Mouse (Mus musculus): ENCODE measurements around the gene Sema3e. TPM values are rescaled to one million over a fixed set of nuclear protein-coding genes. Genes with fewer than 3 reads are reported as not detected.

The Sema3e gene
- polyA plus RNA-seq, 2 experiments, result 3.2 to 6.4 TPM

DNA sequence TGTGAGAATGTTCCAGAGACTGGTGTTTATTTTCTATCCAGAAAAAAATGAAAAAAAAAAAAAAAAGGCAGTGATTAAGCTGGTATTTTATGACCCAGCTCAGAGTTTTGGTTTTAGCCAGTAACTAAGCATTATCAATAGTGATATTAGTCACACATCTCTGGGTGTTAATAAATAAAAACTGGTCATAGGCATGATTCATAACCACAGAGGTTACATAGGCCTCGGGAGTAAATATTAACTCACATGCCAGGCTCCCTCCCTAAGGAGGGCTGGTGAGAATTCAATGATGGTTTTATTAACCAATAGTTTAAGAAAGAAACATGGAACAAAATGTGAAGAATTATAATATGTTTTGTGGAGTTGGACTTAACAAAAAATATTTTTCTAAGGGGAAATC is 5.7 kb downstream of the Sema3e start:
- ATAC-seq (ENCODE audit: low FRiP score, low read depth) (no peak), DNase-seq (ENCODE audit: low spot score) (no peak)
- no peaks in the 10 kb centered on the region for H3K36me3 ChIP-seq (ENCODE audit: control insufficient read depth, insufficient read depth, low read length)
- H3K27ac ChIP-seq (replicated peaks; ENCODE audit: low read depth, low read length), result no peak overlapping the region
- H3K9ac ChIP-seq (ENCODE audit: low read depth, low read length, severe bottlenecking), result no peak overlapping the region
- H3K27me3 ChIP-seq (ENCODE audit: control insufficient read depth, insufficient read depth, low read length), result no peaks in the 10 kb centered on the region
- H3K4me3 ChIP-seq (replicated peaks; ENCODE audit: low read length), result no peak overlapping the region
- H3K9me3 ChIP-seq (ENCODE audit: control insufficient read depth, low read length), result no peaks in the 10 kb centered on the region
- TF ChIP-seq POLR2A (IDR thresholded peaks at IDR 0.05; ENCODE audit: borderline replicate concordance, extremely low read depth, insufficient read depth, insufficient read length), result no peak
- WGBS, result 69% methylated on average over 1 of the region's 1 CpGs
- no peak overlapping the region for H3K4me2 ChIP-seq (replicated peaks; ENCODE audit: low read depth, low read length, severe bottlenecking)
- H3K4me1 ChIP-seq (ENCODE audit: control insufficient read depth, insufficient read depth, low read length), result 0 out of 2 replicates have a peak, but pooled peaks cover 3% of the 10 kb centered on the region

GRCm38 (mm10) chr5:14032056-14032455 is 7.0 kb downstream of the Sema3e start:
- WGBS, result 43% methylated on average over 4 of the region's 4 CpGs
- no peak for TF ChIP-seq POLR2A (IDR thresholded peaks at IDR 0.05; ENCODE audit: borderline replicate concordance, extremely low read depth, insufficient read depth, insufficient read length)
- no peak for DNase-seq (ENCODE audit: low spot score)

GRCm38 (mm10) chr5:14033302-14033701 is 8.2 kb downstream of the Sema3e start:
- no peaks in the 10 kb centered on the region for H3K27me3 ChIP-seq (ENCODE audit: control insufficient read depth, insufficient read depth, low read length)
- no peak overlapping the region; the same call in 1 of the 2 replicates for H3K27ac ChIP-seq (replicated peaks; ENCODE audit: low read depth, low read length)
- no peak overlapping the region for H3K4me3 ChIP-seq (replicated peaks; ENCODE audit: low read length)
- no peak overlapping the region for H3K4me2 ChIP-seq (replicated peaks; ENCODE audit: low read depth, low read length, severe bottlenecking)
- TF ChIP-seq POLR2A (IDR thresholded peaks at IDR 0.05; ENCODE audit: borderline replicate concordance, extremely low read depth, insufficient read depth, insufficient read length), result no peak
- no peaks in the 10 kb centered on the region for H3K36me3 ChIP-seq (ENCODE audit: control insufficient read depth, insufficient read depth, low read length)
- H3K9me3 ChIP-seq (ENCODE audit: control insufficient read depth, low read length), result no peaks in the 10 kb centered on the region
- H3K9ac ChIP-seq (ENCODE audit: low read depth, low read length, severe bottlenecking), result no peak overlapping the region
- 29% methylated on average over 3 of the region's 3 CpGs for WGBS
- ATAC-seq (ENCODE audit: low FRiP score, low read depth) (no peak), DNase-seq (ENCODE audit: low spot score) (no peak)
- no peaks in the 10 kb centered on the region for H3K4me1 ChIP-seq (ENCODE audit: control insufficient read depth, insufficient read depth, low read length)

More at GRCm38 (mm10) chr5:14032056-14032455, 7.0 kb downstream of the Sema3e start:
- Histone ChIP-seq H3K4me2 (replicated peaks; ENCODE audit: low read depth, low read length, severe bottlenecking) (no peak overlapping the region), H3K9ac (ENCODE audit: low read depth, low read length, severe bottlenecking) (no peak overlapping the region), H3K27ac (replicated peaks; ENCODE audit: low read depth, low read length) (no peak overlapping the region), H3K36me3 (ENCODE audit: control insufficient read depth, insufficient read depth, low read length) (no peaks in the 10 kb centered on the region), H3K4me1 (ENCODE audit: control insufficient read depth, insufficient read depth, low read length) (no peaks in the 10 kb centered on the region), H3K9me3 (ENCODE audit: control insufficient read depth, low read length) (no peaks in the 10 kb centered on the region), H3K27me3 (ENCODE audit: control insufficient read depth, insufficient read depth, low read length) (no peaks in the 10 kb centered on the region), H3K4me3 (replicated peaks; ENCODE audit: low read length) (no peak overlapping the region)
- ATAC-seq (ENCODE audit: low FRiP score, low read depth), result no peak

DNA sequence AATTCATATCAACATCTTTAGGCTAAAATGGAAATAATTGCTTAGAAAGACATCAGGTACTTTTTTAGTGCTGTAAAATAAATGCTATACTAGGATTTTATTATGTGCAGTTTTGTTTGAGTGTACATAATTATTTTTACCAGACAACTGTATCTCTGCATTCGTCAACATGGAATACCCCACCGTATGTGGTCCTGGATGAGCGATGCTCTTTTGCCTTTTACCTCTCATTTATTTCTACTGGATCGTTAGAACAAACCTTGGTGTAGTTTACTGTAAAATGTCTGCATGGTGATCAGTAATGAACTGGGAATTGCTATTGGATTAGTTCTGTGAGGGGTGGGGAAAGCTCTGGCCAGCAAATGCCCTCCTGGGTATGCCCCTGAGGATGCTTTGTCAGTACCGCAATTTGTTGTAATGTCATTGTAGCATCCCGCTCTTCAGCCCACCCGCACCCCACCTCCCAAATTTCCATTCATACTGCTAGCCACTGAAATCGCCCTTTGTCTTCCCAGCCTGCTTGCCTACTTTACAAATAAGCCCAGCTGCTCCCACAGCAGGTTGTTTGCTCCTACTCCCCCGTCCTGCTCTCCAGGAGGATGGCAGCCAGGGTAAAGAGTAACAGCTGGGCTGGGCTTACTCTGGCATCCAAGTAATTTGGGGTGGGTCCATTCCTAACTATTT is 13.9 kb downstream of the Sema3e start:
- TF ChIP-seq POLR2A (IDR thresholded peaks at IDR 0.05; ENCODE audit: borderline replicate concordance, extremely low read depth, insufficient read depth, insufficient read length), result no peak
- DNase-seq (ENCODE audit: low spot score), result no peak
- Histone ChIP-seq H3K9ac (ENCODE audit: low read depth, low read length, severe bottlenecking) (no peak overlapping the region), H3K27ac (replicated peaks; ENCODE audit: low read depth, low read length) (no peak overlapping the region), H3K4me2 (replicated peaks; ENCODE audit: low read depth, low read length, severe bottlenecking) (no peak overlapping the region), H3K9me3 (ENCODE audit: control insufficient read depth, low read length) (no peaks in the 10 kb centered on the region), H3K27me3 (ENCODE audit: control insufficient read depth, insufficient read depth, low read length) (no peaks in the 10 kb centered on the region), H3K36me3 (ENCODE audit: control insufficient read depth, insufficient read depth, low read length) (no peaks in the 10 kb centered on the region), H3K4me3 (replicated peaks; ENCODE audit: low read length) (no peak overlapping the region), H3K4me1 (ENCODE audit: control insufficient read depth, insufficient read depth, low read length) (no peaks in the 10 kb centered on the region)
- WGBS, result 30% methylated on average over 9 of the region's 9 CpGs
- ATAC-seq (ENCODE audit: low FRiP score, low read depth), result peak; percentile 57; the same call in 1 of the 2 replicates

GRCm38 (mm10) chr5:14040208-14040607 is 15.1 kb downstream of the Sema3e start:
- Histone ChIP-seq H3K4me1 (ENCODE audit: control insufficient read depth, insufficient read depth, low read length) (no peaks in the 10 kb centered on the region), H3K27ac (replicated peaks; ENCODE audit: low read depth, low read length) (no peak overlapping the region), H3K9ac (ENCODE audit: low read depth, low read length, severe bottlenecking) (no peak overlapping the region), H3K36me3 (ENCODE audit: control insufficient read depth, insufficient read depth, low read length) (no peaks in the 10 kb centered on the region), H3K27me3 (ENCODE audit: control insufficient read depth, insufficient read depth, low read length) (no peaks in the 10 kb centered on the region), H3K4me2 (replicated peaks; ENCODE audit: low read depth, low read length, severe bottlenecking) (no peak overlapping the region), H3K4me3 (replicated peaks; ENCODE audit: low read length) (no peak overlapping the region), H3K9me3 (ENCODE audit: control insufficient read depth, low read length) (no peaks in the 10 kb centered on the region)
- 45% methylated on average over 4 of the region's 4 CpGs for WGBS
- ATAC-seq (ENCODE audit: low FRiP score, low read depth) (no peak), DNase-seq (ENCODE audit: low spot score) (no peak)
- no peak for TF ChIP-seq POLR2A (IDR thresholded peaks at IDR 0.05; ENCODE audit: borderline replicate concordance, extremely low read depth, insufficient read depth, insufficient read length)

Data from limb, embryonic 14.5 days (tissue).